Comparison of ENCODE assay signal across 12 mouse cellular contexts in genomic region chr19:4616546-4616945, GRCm38 (mm10). TPM values are rescaled to one million over a fixed set of nuclear protein-coding genes. Genes with fewer than 3 reads are reported as not detected.
DNase-seq lines count a peak whose midpoint lies in the region; ATAC-seq and TF ChIP-seq lines count a peak whose summit lies in the region.
"Had no signal": no experiment of that assay in that cellular context is flagged by ENCODE, and none has a peak within 500 bp of the region (broad histone marks: within the 10 kb centered on the region; RNA-seq: fewer than 3 reads in every experiment).

No protein-coding gene starts in this region.

- H3K4me3 ChIP-seq in gastrocnemius, adult 2 months: no peak overlapping the region
- no peak overlapping the region for H3K4me3 ChIP-seq in lung, embryonic 16.5 days (ENCODE audit: low read length)
- 0 out of 2 replicates have a peak overlapping the region, but pooled peaks have one; percentile 81 for H3K4me3 ChIP-seq in forebrain, postnatal 0 days (ENCODE audit: low read depth, low read length)
- H3K4me3 ChIP-seq in midbrain, embryonic 16.5 days (ENCODE audit: low read depth, low read length): no peak overlapping the region

- H3K9ac ChIP-seq in lung, embryonic 16.5 days (ENCODE audit: low read length): no peak overlapping the region
- H3K9ac ChIP-seq in forebrain, postnatal 0 days: no peak overlapping the region
- H3K9ac ChIP-seq in midbrain, embryonic 16.5 days (ENCODE audit: low read depth, low read length): no peak overlapping the region

- WGBS in lung, embryonic 16.5 days: 24% methylated on average over 4 of the region's 4 CpGs
- 30% methylated on average over 4 of the region's 4 CpGs for WGBS in forebrain, postnatal 0 days
- WGBS in midbrain, embryonic 16.5 days: 44% methylated on average over 4 of the region's 4 CpGs

- 0 out of 2 replicates have a peak overlapping the region, but pooled peaks have one; percentile 83 for H3K27ac ChIP-seq in gastrocnemius, adult 2 months
- H3K27ac ChIP-seq in lung, embryonic 16.5 days (ENCODE audit: low read length): no peak overlapping the region
- H3K27ac ChIP-seq in forebrain, postnatal 0 days (ENCODE audit: low read depth, low read length): peak overlapping the region; percentile 97; the same call in 1 of the 2 replicates
- no peak overlapping the region for H3K27ac ChIP-seq in midbrain, embryonic 16.5 days (ENCODE audit: low read length)

- H3K27me3 ChIP-seq in lung, embryonic 16.5 days (ENCODE audit: control insufficient read depth, insufficient read depth, low read depth, low read length): no peaks in the 10 kb centered on the region
- H3K27me3 ChIP-seq in forebrain, postnatal 0 days (ENCODE audit: insufficient read depth, low read length): no peaks in the 10 kb centered on the region
- no peaks in the 10 kb centered on the region for H3K27me3 ChIP-seq in midbrain, embryonic 16.5 days (ENCODE audit: control insufficient read depth, insufficient read depth, low read depth, low read length)

- H3K36me3 ChIP-seq in lung, embryonic 16.5 days (ENCODE audit: control insufficient read depth, insufficient read depth, low read length): peaks cover 18% of the 10 kb centered on the region
- peaks cover 35% of the 10 kb centered on the region for H3K36me3 ChIP-seq in forebrain, postnatal 0 days (ENCODE audit: insufficient read depth)
- peaks cover 13% of the 10 kb centered on the region for H3K36me3 ChIP-seq in midbrain, embryonic 16.5 days (ENCODE audit: control insufficient read depth, insufficient read depth, low read length)

- TF ChIP-seq CTCF in gastrocnemius, adult 2 months (IDR thresholded peaks at IDR 0.05): no peak
- TF ChIP-seq CTCF in forebrain, postnatal 0 days (IDR thresholded peaks at IDR 0.05; ENCODE audit: low read depth): no peak

- peaks cover 20% of the 10 kb centered on the region for H3K4me1 ChIP-seq in lung, embryonic 16.5 days (replicated peaks; ENCODE audit: control insufficient read depth, insufficient read depth, low read length)
- H3K4me1 ChIP-seq in forebrain, postnatal 0 days (ENCODE audit: insufficient read depth): 0 out of 2 replicates have a peak, but pooled peaks cover 9% of the 10 kb centered on the region
- H3K4me1 ChIP-seq in midbrain, embryonic 16.5 days (ENCODE audit: control insufficient read depth, insufficient read depth, low read length): peaks cover 26% of the 10 kb centered on the region

- intact Hi-C loops in gastrocnemius, adult 2 months (cut with DNase I): no loop called here

- H3K4me2 ChIP-seq in lung, embryonic 16.5 days (ENCODE audit: low read depth, low read length): peak overlapping the region; percentile 86; the same call in 1 of the 2 replicates
- H3K4me2 ChIP-seq in forebrain, postnatal 0 days (ENCODE audit: low read depth): no peak overlapping the region
- H3K4me2 ChIP-seq in midbrain, embryonic 16.5 days (ENCODE audit: low read length): 0 out of 2 replicates have a peak overlapping the region, but pooled peaks have one; percentile 92

- ATAC-seq in lung, embryonic 16.5 days (ENCODE audit: low read depth): no peak
- no peak for ATAC-seq in forebrain, postnatal 0 days
- ATAC-seq in midbrain, embryonic 16.5 days: no peak
- no peak for ATAC-seq in monocyte, adult 5-6 weeks (replicated peaks; ENCODE audit: insufficient number of reproducible peaks, low FRiP score, low TSS enrichment, poor library complexity, severe bottlenecking)
- no peak for ATAC-seq in frontal cortex, adult (ENCODE audit: low TSS enrichment)
- ATAC-seq: activated CD4-positive, CD25-positive, alpha-beta regulatory T cell, adult 4 months had no signal

- H3K9me3 ChIP-seq in lung, embryonic 16.5 days (ENCODE audit: control insufficient read depth, low read length): no peaks in the 10 kb centered on the region
- H3K9me3 ChIP-seq in forebrain, postnatal 0 days (ENCODE audit: low read length): no peaks in the 10 kb centered on the region
- no peaks in the 10 kb centered on the region for H3K9me3 ChIP-seq in midbrain, embryonic 16.5 days (replicated peaks; ENCODE audit: control insufficient read depth, low read length, poor library complexity, severe bottlenecking)

- no peak for DNase-seq in gastrocnemius, adult 2 months
- DNase-seq in gastrocnemius, adult 18-20 months (ENCODE audit: low spot score): no peak
- DNase-seq in lung, postnatal 4 days: no peak
- no peak for DNase-seq in forebrain, postnatal 0 days
- DNase-seq: cerebellum, adult 18-20 months; lung, postnatal 14 days; thymus, adult 18-20 months had no signal

RNA-seq across cellular contexts. Expression of gene Lrfn4, which starts 1.1 kb away (rescaled TPM):
- total RNA-seq in gastrocnemius, adult 2 months (2021): 1 to 10 TPM; 1.5 to 1.6 TPM
- total RNA-seq in gastrocnemius, adult 18-20 months (2021): 1 to 10 TPM in 1 of 2 experiments, under 1 TPM in 1; 0.94 to 1.2 TPM
- 3.4 and 4.1 TPM in 2 replicates for polyA plus RNA-seq in lung, embryonic 16.5 days (2015; fragmentation: Nextera tagmentation; extraction: Ambion mirVana)
- 112 and 127 TPM in 2 replicates for total RNA-seq in forebrain, postnatal 0 days (2014; rRNA removed)
- polyA plus RNA-seq in forebrain, postnatal 0 days (2015; fragmentation: Nextera tagmentation; extraction: Ambion mirVana): 17.1 and 17.2 TPM in 2 replicates
- polyA plus RNA-seq in midbrain, embryonic 16.5 days (2015; fragmentation: Nextera tagmentation; extraction: Ambion mirVana): 10.4 and 11.3 TPM in 2 replicates
- total RNA-seq in monocyte, adult 5-6 weeks (2017): not detected in 3 replicates

RNA-seq across cellular contexts. Expression of gene Rce1, which starts 8.9 kb away (rescaled TPM):
- total RNA-seq in gastrocnemius, adult 2 months (2021): 1 to 10 TPM; 5.1 to 5.9 TPM
- 1 to 10 TPM; 4.3 to 4.5 TPM for total RNA-seq in gastrocnemius, adult 18-20 months (2021)
- 68.3 and 70.1 TPM in 2 replicates for polyA plus RNA-seq in lung, embryonic 16.5 days (2015; fragmentation: Nextera tagmentation; extraction: Ambion mirVana)
- total RNA-seq in forebrain, postnatal 0 days (2014; rRNA removed): 51.9 and 65.1 TPM in 2 replicates
- 47.5 and 52.4 TPM in 2 replicates for polyA plus RNA-seq in forebrain, postnatal 0 days (2015; fragmentation: Nextera tagmentation; extraction: Ambion mirVana)
- polyA plus RNA-seq in midbrain, embryonic 16.5 days (2015; fragmentation: Nextera tagmentation; extraction: Ambion mirVana): 51.4 and 52.4 TPM in 2 replicates
- total RNA-seq in monocyte, adult 5-6 weeks (2017): 16.7 to 27.3 TPM (median 27.2 TPM) in 3 replicates

Comparison
In these comparisons a context has a peak if more than half of its experiments do, and no peak if none do; other contexts are left out.
1. H3K27ac ChIP-seq: peak in gastrocnemius, adult 2 months (single experiment) and forebrain, postnatal 0 days (single experiment); none in lung, embryonic 16.5 days (single experiment) and midbrain, embryonic 16.5 days (single experiment).
2. RNA of gene Lrfn4, which starts 1.1 kb away (total RNA-seq): 112 to 127 TPM in forebrain, postnatal 0 days; 1.5 to 1.6 TPM in gastrocnemius, adult 2 months, 0.94 to 1.2 TPM in gastrocnemius, adult 18-20 months and not detected in monocyte, adult 5-6 weeks; every median in the first group is over 10 times any median in the second.